Mouse (Mus musculus) limb, embryonic 15.5 days (tissue): ENCODE measurements at regions not wholly inside any gene's neighbourhood (a gene's known extent, or its start where the extent isn't known, plus 50 kb on each side); places are given as distances from the start of the nearest gene placed in this dataset.

ENCODE experiments used
- ATAC-seq: fragments of 200-750 bp; cut with Nextera tagmentation; 2 replicates; pipeline ENCODE4 v1.8.0; 2017; ENCODE audit warnings: low read depth, moderate TSS enrichment; ENCODE audit not compliant: insufficient number of reproducible peaks, low FRiP score, low TSS enrichment
- H3K27ac ChIP-seq: fragments of 300-500 bp; sonication (generic); 2 replicates; pipeline ENCODE4 v1.5.1; 2015; ENCODE audit warnings: moderate library complexity, mild to moderate bottlenecking, inconsistent platforms
- H3K27me3 ChIP-seq: fragments of 300-500 bp; sonication (generic); 2 replicates; pipeline ENCODE4 v1.6.1; 2015; ENCODE audit warnings: inconsistent platforms
- H3K36me3 ChIP-seq: fragments of 300-500 bp; sonication (generic); 2 replicates; pipeline ENCODE4 v1.6.1; 2015; ENCODE audit warnings: inconsistent platforms
- H3K4me1 ChIP-seq: fragments of 300-500 bp; sonication (generic); 2 replicates; pipeline ENCODE4 v1.6.1; 2015; ENCODE audit warnings: inconsistent platforms
- H3K4me2 ChIP-seq: fragments of 300-500 bp; sonication (generic); 2 replicates; pipeline ENCODE4 v1.6.1; 2015; ENCODE audit warnings: mild to moderate bottlenecking, inconsistent platforms
- H3K4me3 ChIP-seq: fragments of 300-500 bp; sonication (generic); 2 replicates; pipeline ENCODE4 v1.5.1; 2015; ENCODE audit warnings: mild to moderate bottlenecking, inconsistent platforms
- H3K9ac ChIP-seq: fragments of 300-500 bp; sonication (generic); 2 replicates; pipeline ENCODE4 v1.6.1; 2015; ENCODE audit warnings: inconsistent platforms
- H3K9me3 ChIP-seq: fragments of 300-500 bp; sonication (generic); 2 replicates; pipeline ENCODE4 v1.6.1; 2016; ENCODE audit warnings: inconsistent platforms
- WGBS: fragments of 180-500 bp; shearing (Covaris S2); methylation state at CpG from one replicate; pipeline ENCODE4 v1.1.7; 2015; 5-methylcytosine and 5-hydroxymethylcytosine counted together

- Histone ChIP-seq H3K4me2 (no peak overlapping the region), H3K9me3 (no peaks in the 10 kb centered on the region), H3K27ac (no peak overlapping the region), H3K36me3 (no peaks in the 10 kb centered on the region), H3K9ac (no peak overlapping the region), H3K4me1 (peaks cover 6% of the 10 kb centered on the region), H3K4me3 (no peak overlapping the region), H3K27me3 (no peaks in the 10 kb centered on the region)
- WGBS, result 64% methylated on average over 6 of the region's 6 CpGs
- no peak for ATAC-seq
Observed at GRCm38 (mm10) chr14:105805762-105806161, 90.9 kb downstream of the Spry2 start.

DNA sequence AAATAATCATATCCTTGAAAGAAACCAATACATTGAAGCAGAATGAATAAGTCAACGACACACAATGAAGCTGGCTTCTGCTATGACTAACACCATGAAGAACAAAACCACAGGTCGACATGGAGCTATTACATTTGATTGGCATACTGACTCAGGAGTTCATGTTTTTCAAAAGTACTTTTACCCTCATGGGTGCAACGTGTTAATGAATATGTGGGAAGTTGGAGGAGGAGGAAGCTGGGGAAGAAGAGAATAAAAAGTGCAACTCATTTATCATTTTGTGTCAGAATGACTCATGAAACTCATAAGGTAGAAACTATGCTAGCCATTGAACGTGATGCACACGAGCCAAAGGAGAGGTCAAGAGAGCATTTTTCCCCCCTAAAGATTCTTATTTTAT, 91.3 kb downstream of the Spry2 start:
- WGBS, result 76% methylated on average over 5 of the region's 5 CpGs
- no peaks in the 10 kb centered on the region for H3K27me3 ChIP-seq

DNA sequence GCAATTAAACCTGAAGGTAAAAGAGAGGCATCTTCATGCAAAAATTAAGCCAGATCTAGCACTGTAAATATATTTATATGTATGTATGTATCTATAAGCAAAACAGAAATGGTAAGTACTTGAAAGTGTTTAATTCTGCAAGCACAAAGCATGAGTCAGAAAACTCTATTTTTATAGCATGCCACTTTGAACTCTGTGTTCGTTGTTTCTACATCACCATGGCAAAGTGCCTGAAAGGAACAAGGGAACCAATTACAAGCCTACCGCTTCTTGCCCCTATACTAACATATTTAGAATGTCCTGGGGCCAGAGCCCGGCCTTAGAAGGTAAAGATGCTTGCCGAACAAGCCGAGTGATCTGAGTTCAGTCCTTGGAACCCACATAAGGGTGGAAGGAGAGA, 91.9 kb downstream of the Spry2 start:
- Histone ChIP-seq H3K4me2 (no peak overlapping the region), H3K9ac (no peak overlapping the region), H3K36me3 (no peaks in the 10 kb centered on the region), H3K4me3 (no peak overlapping the region), H3K27me3 (no peaks in the 10 kb centered on the region), H3K4me1 (peaks cover 11% of the 10 kb centered on the region), H3K27ac (no peak overlapping the region), H3K9me3 (no peaks in the 10 kb centered on the region)
- 55% methylated on average over 5 of the region's 5 CpGs for WGBS
- no peak for ATAC-seq

More for the DNA sequence above, 91.3 kb downstream of the Spry2 start:
- no peak overlapping the region for H3K9ac ChIP-seq
- no peak overlapping the region for H3K4me2 ChIP-seq
- no peak overlapping the region for H3K27ac ChIP-seq
- H3K36me3 ChIP-seq, result no peaks in the 10 kb centered on the region
- no peak for ATAC-seq
- no peak overlapping the region for H3K4me3 ChIP-seq
- peaks cover 6% of the 10 kb centered on the region for H3K4me1 ChIP-seq
- no peaks in the 10 kb centered on the region for H3K9me3 ChIP-seq

- Histone ChIP-seq H3K9ac (no peak overlapping the region), H3K27ac (no peak overlapping the region), H3K27me3 (no peaks in the 10 kb centered on the region), H3K9me3 (no peaks in the 10 kb centered on the region), H3K4me1 (peaks cover 12% of the 10 kb centered on the region), H3K4me3 (no peak overlapping the region), H3K36me3 (no peaks in the 10 kb centered on the region), H3K4me2 (peak overlapping the region; percentile 39)
- WGBS, result 25% methylated on average over 7 of the region's 7 CpGs
- no peak for ATAC-seq
Observed at GRCm38 (mm10) chr14:105803281-105803680, 93.3 kb downstream of the Spry2 start.

DNA sequence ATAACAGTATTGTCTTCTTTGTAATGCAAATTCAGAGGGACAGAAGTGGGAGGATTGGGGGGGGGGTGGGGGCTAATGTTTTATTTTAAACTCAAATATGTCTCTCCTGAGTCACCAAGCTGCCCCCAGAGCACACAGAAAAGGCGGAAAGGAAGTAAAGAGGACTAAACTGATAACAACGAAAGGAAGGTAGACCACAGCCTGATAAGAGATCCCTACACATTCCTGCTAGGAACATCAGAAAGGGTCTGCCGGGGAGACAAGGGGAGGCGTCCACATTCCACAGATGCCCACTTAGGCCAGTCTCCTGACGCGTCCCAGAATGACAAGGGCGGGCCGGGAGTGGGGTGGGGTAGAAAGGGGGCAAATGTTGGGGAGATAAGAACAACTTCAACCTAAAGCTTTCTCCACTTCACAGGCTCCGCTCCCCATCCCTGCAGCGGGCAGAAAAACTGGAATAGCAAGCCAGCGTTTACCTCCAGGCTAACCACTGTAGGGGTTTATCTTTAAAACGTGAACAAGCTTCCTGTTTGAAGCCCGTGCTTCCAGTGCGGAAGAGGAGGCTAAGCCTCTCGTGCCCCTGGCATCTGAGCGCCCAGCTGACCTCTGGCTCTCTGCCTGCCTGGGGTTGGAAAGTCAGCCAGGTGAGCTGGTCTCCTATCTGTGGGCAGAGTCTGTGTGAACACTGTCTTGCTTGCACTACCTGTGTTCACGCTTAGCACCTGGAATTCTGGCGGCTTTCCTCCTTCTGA, 93.9 kb downstream of the Spry2 start:
- no peak overlapping the region for H3K9ac ChIP-seq
- no peak for ATAC-seq
- no peak overlapping the region for H3K27ac ChIP-seq

DNA sequence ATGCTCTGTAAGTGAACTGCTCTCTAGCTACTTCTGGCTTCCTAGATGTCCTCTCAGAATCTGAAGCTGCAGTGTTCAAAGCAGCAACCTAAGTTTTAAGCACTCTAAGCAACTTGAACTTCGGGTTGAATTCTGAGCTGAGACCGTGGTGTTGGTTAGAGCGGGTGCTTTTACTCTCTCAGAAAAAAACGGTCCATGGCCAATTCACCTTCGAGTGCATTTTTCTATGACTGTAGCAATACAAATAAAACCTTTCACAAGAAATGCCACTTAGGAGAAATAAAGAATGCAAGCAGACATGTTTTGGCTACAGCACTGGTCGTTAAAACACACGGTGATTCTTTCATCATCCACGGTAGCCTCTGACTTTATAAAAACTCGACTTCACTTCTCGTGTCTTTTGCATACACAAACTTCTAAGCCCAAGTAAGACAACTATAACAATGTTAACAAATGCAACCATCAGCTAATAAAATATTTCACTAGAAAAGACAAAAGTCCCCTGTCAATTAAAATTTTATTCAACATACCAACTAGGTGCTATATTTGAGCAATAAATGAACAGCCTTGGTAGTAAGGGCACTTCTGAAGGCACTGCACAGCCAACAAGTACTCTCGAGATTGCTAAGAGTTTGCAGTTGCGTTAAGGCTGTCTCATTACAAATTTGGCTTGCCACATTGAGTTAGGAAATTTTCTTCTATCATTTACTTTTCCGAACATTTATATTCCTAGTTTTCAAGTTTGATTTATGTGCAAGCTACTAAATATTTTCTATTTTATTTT, 96.3 kb downstream of the Spry2 start:
- Histone ChIP-seq H3K36me3 (no peaks in the 10 kb centered on the region), H3K27ac (no peak overlapping the region), H3K4me1 (peaks cover 12% of the 10 kb centered on the region), H3K27me3 (no peaks in the 10 kb centered on the region), H3K4me3 (no peak overlapping the region), H3K4me2 (no peak overlapping the region), H3K9ac (no peak overlapping the region), H3K9me3 (no peaks in the 10 kb centered on the region)
- WGBS, result 36% methylated on average over 13 of the region's 13 CpGs
- ATAC-seq, result no peak

More for the DNA sequence above, 93.9 kb downstream of the Spry2 start:
- peak overlapping the region; percentile 10; the same call in 1 of the 2 replicates for H3K4me3 ChIP-seq
- peak overlapping the region; percentile 39 for H3K4me2 ChIP-seq
- 13% methylated on average over 18 of the region's 18 CpGs for WGBS
- no peaks in the 10 kb centered on the region for H3K9me3 ChIP-seq
- H3K36me3 ChIP-seq, result no peaks in the 10 kb centered on the region
- no peaks in the 10 kb centered on the region for H3K27me3 ChIP-seq
- H3K4me1 ChIP-seq, result peaks cover 12% of the 10 kb centered on the region

DNA sequence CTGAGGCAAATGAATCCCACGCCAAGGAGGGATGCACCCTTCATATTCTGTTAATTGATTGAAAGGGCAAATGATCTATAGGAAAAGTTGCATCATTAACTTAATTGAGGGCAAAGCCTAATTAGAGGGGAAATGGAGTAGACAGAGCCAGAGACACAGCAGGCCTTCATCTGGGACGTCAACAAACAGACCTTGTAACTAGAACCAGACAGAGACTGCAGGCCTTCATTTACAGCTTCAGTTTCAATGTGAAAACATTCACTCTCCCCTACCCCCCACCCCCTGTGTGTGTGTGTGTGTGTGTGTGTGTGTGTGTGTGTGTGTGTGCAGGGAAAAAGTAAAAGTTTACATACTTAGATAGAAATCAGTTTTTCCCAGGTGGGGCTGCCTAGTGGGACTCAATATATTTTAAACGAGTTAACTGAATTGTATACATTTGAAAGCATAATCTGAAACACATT, 97.2 kb downstream of the Spry2 start:
- no peak overlapping the region for H3K4me2 ChIP-seq
- H3K4me3 ChIP-seq, result no peak overlapping the region

GRCm38 (mm10) chr14:105793010-105793702, 103.5 kb downstream of the Spry2 start:
- H3K4me1 ChIP-seq, result no peaks in the 10 kb centered on the region
- no peaks in the 10 kb centered on the region for H3K27me3 ChIP-seq
- H3K36me3 ChIP-seq, result no peaks in the 10 kb centered on the region
- H3K9me3 ChIP-seq, result no peaks in the 10 kb centered on the region
- H3K27ac ChIP-seq, result no peak overlapping the region
- no peak overlapping the region for H3K4me2 ChIP-seq
- no peak for ATAC-seq
- no peak overlapping the region for H3K4me3 ChIP-seq
- 76% methylated on average over 4 of the region's 4 CpGs for WGBS
- no peak overlapping the region for H3K9ac ChIP-seq

More for the DNA sequence above, 97.2 kb downstream of the Spry2 start:
- no peak overlapping the region for H3K9ac ChIP-seq
- H3K27me3 ChIP-seq, result no peaks in the 10 kb centered on the region
- peaks cover 12% of the 10 kb centered on the region for H3K4me1 ChIP-seq
- no peaks in the 10 kb centered on the region for H3K9me3 ChIP-seq
- H3K27ac ChIP-seq, result no peak overlapping the region
- ATAC-seq, result no peak
- 19% methylated on average over 3 of the region's 3 CpGs for WGBS
- H3K36me3 ChIP-seq, result no peaks in the 10 kb centered on the region

DNA sequence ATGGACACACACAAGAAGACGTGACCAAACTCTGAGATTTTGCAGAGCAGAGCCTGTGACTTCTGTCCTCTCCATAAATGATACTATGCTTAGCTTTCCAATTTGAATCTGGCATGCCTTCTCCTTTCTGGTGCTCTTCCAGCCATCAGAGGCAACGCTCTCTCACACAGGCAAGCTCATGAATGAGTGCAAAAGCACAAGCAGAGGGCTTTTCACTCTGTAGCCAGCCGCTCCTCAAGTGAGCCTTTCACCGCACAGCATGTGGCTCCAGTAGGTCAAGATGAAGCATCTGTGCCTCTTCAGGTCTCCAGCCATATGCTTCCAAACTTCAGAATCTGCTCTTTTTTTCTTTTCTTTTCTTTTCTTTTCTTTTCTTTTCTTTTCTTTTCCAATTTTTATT, 106.2 kb downstream of the Spry2 start:
- ATAC-seq, result no peak
- WGBS, result 94% methylated on average over 4 of the region's 4 CpGs
- H3K27ac ChIP-seq, result no peak overlapping the region
- no peaks in the 10 kb centered on the region for H3K36me3 ChIP-seq
- H3K9me3 ChIP-seq, result no peaks in the 10 kb centered on the region
- no peak overlapping the region for H3K9ac ChIP-seq
- no peak overlapping the region for H3K4me2 ChIP-seq
- H3K4me1 ChIP-seq, result no peaks in the 10 kb centered on the region
- H3K27me3 ChIP-seq, result no peaks in the 10 kb centered on the region
- H3K4me3 ChIP-seq, result no peak overlapping the region

DNA sequence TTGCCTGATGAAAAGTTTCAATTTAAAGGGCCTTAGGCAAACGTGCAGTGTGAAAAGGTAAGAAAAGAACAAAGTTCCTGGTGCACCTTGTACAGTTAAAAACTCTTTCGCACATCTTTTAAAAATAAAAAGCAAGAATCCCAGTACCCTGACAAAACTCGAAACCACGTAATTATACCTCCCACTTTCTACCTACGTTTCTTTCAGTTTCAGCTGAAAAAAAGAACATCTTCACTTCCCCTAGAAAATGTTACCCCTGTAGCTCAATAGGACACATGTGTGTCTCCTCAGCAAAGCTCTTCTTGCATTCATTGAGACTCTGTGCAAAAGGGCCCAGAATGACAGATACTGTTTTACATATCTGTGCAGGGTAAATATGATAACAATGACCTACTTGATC, 113.2 kb downstream of the Spry2 start:
- Histone ChIP-seq H3K9ac (no peak overlapping the region), H3K36me3 (no peaks in the 10 kb centered on the region), H3K4me1 (no peaks in the 10 kb centered on the region), H3K4me2 (no peak overlapping the region), H3K9me3 (no peaks in the 10 kb centered on the region), H3K27ac (no peak overlapping the region), H3K4me3 (no peak overlapping the region), H3K27me3 (no peaks in the 10 kb centered on the region)
- WGBS, result 66% methylated on average over 5 of the region's 5 CpGs
- no peak for ATAC-seq

- Histone ChIP-seq H3K4me3 (no peak overlapping the region), H3K27me3 (no peaks in the 10 kb centered on the region), H3K9me3 (no peaks in the 10 kb centered on the region), H3K27ac (no peak overlapping the region), H3K9ac (no peak overlapping the region), H3K4me1 (no peaks in the 10 kb centered on the region), H3K36me3 (no peaks in the 10 kb centered on the region), H3K4me2 (no peak overlapping the region)
- ATAC-seq, result no peak
- 69% methylated on average over 3 of the region's 3 CpGs for WGBS
Observed at GRCm38 (mm10) chr14:105779760-105780159, 116.9 kb downstream of the Spry2 start.

GRCm38 (mm10) chr14:105779349-105779748, 117.3 kb downstream of the Spry2 start:
- ATAC-seq, result no peak
- H3K4me3 ChIP-seq, result no peak overlapping the region
- H3K4me1 ChIP-seq, result no peaks in the 10 kb centered on the region
- no peak overlapping the region for H3K27ac ChIP-seq
- no peaks in the 10 kb centered on the region for H3K27me3 ChIP-seq
- H3K4me2 ChIP-seq, result no peak overlapping the region
- no peaks in the 10 kb centered on the region for H3K9me3 ChIP-seq
- WGBS, result 30% methylated on average over 4 of the region's 4 CpGs
- no peaks in the 10 kb centered on the region for H3K36me3 ChIP-seq
- no peak overlapping the region for H3K9ac ChIP-seq
